11 mouse cellular contexts compared by ENCODE assay signal in genomic region chr12:12349645-12350288, GRCm38 (mm10).
DNase-seq lines count a peak whose midpoint lies in the region; ATAC-seq and TF ChIP-seq lines count a peak whose summit lies in the region.
"Had no signal": no experiment of that assay in that cellular context is flagged by ENCODE, and none has a peak within 500 bp of the region (broad histone marks: within the 10 kb centered on the region; RNA-seq: fewer than 3 reads in every experiment).

No protein-coding gene starts in this region.

- peak; percentile 31 for TF ChIP-seq CTCF in forebrain, postnatal 0 days (IDR thresholded peaks at IDR 0.05; ENCODE audit: low read depth)
- TF ChIP-seq CTCF in lung, adult 2 months (IDR thresholded peaks at IDR 0.05; ENCODE audit: insufficient read depth, low read length): peak; percentile 31
- 0 out of 2 replicates have a peak, but pooled peaks have one; percentile 16 for TF ChIP-seq CTCF in cortical plate, adult 2 months (IDR thresholded peaks at IDR 0.05; ENCODE audit: extremely low read depth, insufficient read depth, low read length)

- no peak overlapping the region for H3K27ac ChIP-seq in forebrain, postnatal 0 days (ENCODE audit: low read depth, low read length)
- no peak overlapping the region for H3K27ac ChIP-seq in forebrain, embryonic 16.5 days (ENCODE audit: low read length)
- no peak overlapping the region for H3K27ac ChIP-seq in cortical plate, adult 2 months (ENCODE audit: insufficient read depth, low read length)
- H3K27ac ChIP-seq in midbrain, embryonic 15.5 days: no peak overlapping the region

- H3K27me3 ChIP-seq in forebrain, postnatal 0 days (ENCODE audit: insufficient read depth, low read length): no peaks in the 10 kb centered on the region
- no peaks in the 10 kb centered on the region for H3K27me3 ChIP-seq in forebrain, embryonic 16.5 days (replicated peaks; ENCODE audit: control insufficient read depth, insufficient read depth, low read length)
- no peaks in the 10 kb centered on the region for H3K27me3 ChIP-seq in midbrain, embryonic 15.5 days (replicated peaks)

- H3K4me3 ChIP-seq in forebrain, postnatal 0 days (ENCODE audit: low read depth, low read length): no peak overlapping the region
- no peak overlapping the region for H3K4me3 ChIP-seq in forebrain, embryonic 16.5 days (replicated peaks; ENCODE audit: low read length)
- no peak overlapping the region for H3K4me3 ChIP-seq in lung, adult 2 months (replicated peaks; ENCODE audit: extremely low read depth, low read depth, low read length)
- no peak overlapping the region for H3K4me3 ChIP-seq in cortical plate, adult 2 months (ENCODE audit: insufficient read depth, low read length)
- no peak overlapping the region for H3K4me3 ChIP-seq in midbrain, embryonic 15.5 days

- ATAC-seq in forebrain, postnatal 0 days: no peak
- ATAC-seq in forebrain, embryonic 16.5 days: no peak
- no peak for ATAC-seq in midbrain, embryonic 15.5 days (replicated peaks)

- TF ChIP-seq POLR2A in lung, adult 2 months (IDR thresholded peaks at IDR 0.05; ENCODE audit: borderline replicate concordance, extremely low read depth, low read depth, low read length): no peak
- TF ChIP-seq POLR2A in cortical plate, adult 2 months (IDR thresholded peaks at IDR 0.05; ENCODE audit: extremely low read depth, insufficient read depth, low read length): no peak

- no peak for DNase-seq in forebrain, postnatal 0 days
- DNase-seq in lung, adult 2 months: no peak
- DNase-seq in lung, adult 18-20 months: no peak
- peak; percentile 70 to 72 for DNase-seq in thymus, postnatal 36 days
- no peak for DNase-seq in urinary bladder, adult 2 months (ENCODE audit: low spot score)
- DNase-seq: adrenal gland, postnatal 25 days; gastrocnemius, postnatal 36 days; right cerebral cortex, postnatal 14 days had no signal

- H3K4me2 ChIP-seq in forebrain, postnatal 0 days (ENCODE audit: low read depth): no peak overlapping the region
- no peak overlapping the region for H3K4me2 ChIP-seq in forebrain, embryonic 16.5 days (ENCODE audit: low read length)
- no peak overlapping the region for H3K4me2 ChIP-seq in midbrain, embryonic 15.5 days

- WGBS in forebrain, postnatal 0 days: 80% methylated on average over 6 of the region's 6 CpGs
- 84% methylated on average over 6 of the region's 6 CpGs for WGBS in forebrain, embryonic 16.5 days
- WGBS in lung, adult 2 months: 66% methylated on average over 6 of the region's 6 CpGs
- 81% methylated on average over 6 of the region's 6 CpGs for WGBS in midbrain, embryonic 15.5 days

- H3K9ac ChIP-seq in forebrain, postnatal 0 days: no peak overlapping the region
- H3K9ac ChIP-seq in forebrain, embryonic 16.5 days (replicated peaks; ENCODE audit: low read depth, low read length): no peak overlapping the region
- no peak overlapping the region for H3K9ac ChIP-seq in midbrain, embryonic 15.5 days

- H3K9me3 ChIP-seq in forebrain, postnatal 0 days (ENCODE audit: low read length): no peaks in the 10 kb centered on the region
- no peaks in the 10 kb centered on the region for H3K9me3 ChIP-seq in forebrain, embryonic 16.5 days (ENCODE audit: control insufficient read depth, low read length)
- no peaks in the 10 kb centered on the region for H3K9me3 ChIP-seq in midbrain, embryonic 15.5 days

- no peaks in the 10 kb centered on the region for H3K4me1 ChIP-seq in forebrain, postnatal 0 days (ENCODE audit: insufficient read depth)
- H3K4me1 ChIP-seq in forebrain, embryonic 16.5 days (replicated peaks; ENCODE audit: control insufficient read depth, insufficient read depth, low read length): no peaks in the 10 kb centered on the region; the same call in 1 of the 2 replicates
- peaks cover 14% of the 10 kb centered on the region for H3K4me1 ChIP-seq in lung, adult 2 months (ENCODE audit: control insufficient read depth, insufficient read depth, low read length)
- H3K4me1 ChIP-seq in cortical plate, adult 2 months (ENCODE audit: control insufficient read depth, insufficient read depth, low read length): peaks cover 1% of the 10 kb centered on the region; the same call in 1 of the 2 replicates
- H3K4me1 ChIP-seq in midbrain, embryonic 15.5 days: no peaks in the 10 kb centered on the region

- no peaks in the 10 kb centered on the region; the same call in 1 of the 2 replicates for H3K36me3 ChIP-seq in forebrain, postnatal 0 days (ENCODE audit: insufficient read depth)
- H3K36me3 ChIP-seq in forebrain, embryonic 16.5 days (ENCODE audit: control insufficient read depth, insufficient read depth): no peaks in the 10 kb centered on the region; the same call in 1 of the 2 replicates
- no peaks in the 10 kb centered on the region for H3K36me3 ChIP-seq in midbrain, embryonic 15.5 days (replicated peaks)

Comparison
In these comparisons a context has a peak if more than half of its experiments do, and no peak if none do; other contexts are left out.
1. DNase-seq: peak in thymus, postnatal 36 days (2 of 2); none in forebrain, postnatal 0 days (single experiment), lung, adult 2 months (single experiment), lung, adult 18-20 months (0 of 2) and urinary bladder, adult 2 months (single experiment).
2. Peak in every context shown above with its lines, with median percentiles within 50 percentile points of each other: CTCF ChIP-seq.